Mouse (Mus musculus) adrenal gland, postnatal 36 days (tissue): Measurements from ENCODE around the gene Reps2. TPM values are rescaled to one million over a fixed set of nuclear protein-coding genes. Genes with fewer than 3 reads are reported as not detected.

Experiments used
- DNase-seq, 2 experiments: peaks; one replicate each; pipeline ENCODE4 v3.0.0; 2021; ENCODE audit warnings: mixed read lengths in 1 of 2
- total RNA-seq, 2 experiments: library from RNA; stranded (reverse); gene quantifications; 2 replicates each; pipeline ENCODE4 v1.2.3; 2021

Gene Reps2
- total RNA-seq, 2 experiments from 2014 or later = 4.5 TPM

- DNase-seq = no peak
Measured at GRCm38 (mm10) chrX:162488630-162489029, 154.8 kb downstream of the Reps2 start.

DNA sequence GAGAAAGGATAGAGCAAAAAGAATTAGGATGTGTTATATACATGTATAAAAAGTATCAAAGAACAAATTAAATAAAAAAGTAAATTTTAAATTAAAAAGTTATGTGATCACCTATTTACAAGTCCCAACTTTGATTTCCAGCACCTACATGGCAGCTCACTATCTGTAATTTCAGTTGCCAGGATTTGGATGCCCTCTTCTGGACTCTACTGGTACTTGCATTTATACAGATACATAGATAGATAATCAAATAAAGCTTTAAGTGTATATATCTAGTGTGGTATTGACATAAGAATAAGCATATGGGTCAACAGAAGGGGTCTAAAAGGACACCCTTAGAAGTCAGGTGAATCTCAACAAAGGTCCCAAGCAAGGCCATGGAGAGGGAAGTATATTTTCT is 155.7 kb downstream of the Reps2 start:
- no peak for DNase-seq

DNA sequence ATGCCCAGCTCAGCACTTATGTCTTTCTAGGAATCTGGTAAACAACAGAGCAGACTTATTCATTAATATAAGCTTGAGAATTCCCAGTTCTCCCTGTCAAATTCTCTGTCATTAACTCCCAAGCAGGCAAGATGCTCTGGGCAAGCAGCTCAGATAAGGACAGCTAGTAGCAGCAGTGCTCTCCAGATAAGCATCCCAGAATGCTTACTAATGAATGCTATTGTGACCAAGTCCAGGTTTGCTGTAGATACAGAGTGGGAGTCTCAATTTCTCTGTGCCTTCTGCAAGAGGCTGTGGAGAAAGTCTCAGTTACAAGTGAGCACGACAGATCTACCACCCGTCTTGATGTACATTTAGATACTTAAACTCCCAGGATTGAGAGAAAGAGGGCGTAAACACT is 173.2 kb downstream of the Reps2 start:
- no peak for DNase-seq

DNA sequence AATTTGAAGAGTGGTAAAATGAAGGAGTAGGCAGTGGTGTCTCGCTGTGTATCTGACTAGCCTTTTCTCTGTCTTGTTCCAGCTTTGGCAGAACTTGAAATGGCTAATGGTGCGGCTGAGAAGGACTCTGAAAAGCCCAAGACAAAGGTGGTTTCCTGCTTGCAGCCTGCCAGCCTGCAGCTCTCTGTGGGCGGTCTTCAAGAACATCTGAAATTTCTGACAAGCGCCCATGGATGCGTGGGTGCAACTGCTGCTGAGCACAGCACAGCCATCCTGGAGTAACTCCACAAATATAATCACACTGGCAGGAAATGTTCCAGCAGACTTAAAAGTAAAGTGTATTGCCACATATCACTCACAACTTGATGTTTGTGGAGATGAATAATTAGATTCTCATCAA is 181.3 kb downstream of the Reps2 start:
- DNase-seq = no peak

- DNase-seq = no peak
Measured at GRCm38 (mm10) chrX:162456445-162456844, 187.0 kb downstream of the Reps2 start.

DNA sequence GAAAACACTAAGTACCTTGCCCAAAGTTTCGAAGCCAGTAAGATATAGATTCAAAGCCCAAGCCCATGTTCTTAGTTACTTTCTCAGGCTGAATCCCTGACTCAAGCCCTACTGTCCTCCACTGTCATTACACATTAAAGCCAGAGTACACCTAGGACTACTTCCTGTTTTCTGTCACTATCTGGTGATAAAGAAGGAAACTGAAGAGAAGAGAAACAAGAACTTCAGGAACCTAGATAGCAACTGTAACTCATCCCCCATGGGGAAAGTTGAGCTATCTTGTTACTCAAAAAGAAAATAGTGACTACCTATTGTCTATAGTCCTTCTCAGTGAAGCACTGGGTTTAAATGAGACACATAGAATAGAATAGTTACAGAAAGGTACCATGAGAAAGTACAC is 188.1 kb downstream of the Reps2 start:
- no peak for DNase-seq

GRCm38 (mm10) chrX:162453821-162454402 is 189.5 kb downstream of the Reps2 start:
- no peak for DNase-seq

- no peak for DNase-seq
Measured at GRCm38 (mm10) chrX:162452642-162453041, 190.8 kb downstream of the Reps2 start.

- DNase-seq = no peak
Measured at GRCm38 (mm10) chrX:162447974-162448373, 195.5 kb downstream of the Reps2 start.

GRCm38 (mm10) chrX:162446678-162447318 is 196.7 kb downstream of the Reps2 start:
- no peak for DNase-seq

DNA sequence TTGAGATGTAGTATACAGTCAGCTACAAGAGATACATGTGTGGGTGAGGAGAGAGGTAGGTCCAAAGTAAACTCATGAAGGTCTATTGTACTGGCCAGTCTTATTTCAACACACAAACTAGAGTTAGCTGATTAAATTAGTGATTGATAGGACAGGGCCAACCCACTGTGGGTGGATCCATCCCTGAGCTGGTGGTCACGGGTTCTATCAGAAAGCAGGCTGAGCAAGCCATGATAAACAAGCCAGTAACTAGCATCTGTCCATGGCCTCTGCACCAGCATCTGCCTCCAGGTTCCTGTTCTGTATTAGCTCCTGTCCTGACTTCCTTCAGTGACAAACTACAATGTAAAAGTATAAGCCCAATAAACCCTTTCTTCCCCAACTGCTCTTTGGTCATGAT is 200.1 kb downstream of the Reps2 start:
- no peak for DNase-seq

DNA sequence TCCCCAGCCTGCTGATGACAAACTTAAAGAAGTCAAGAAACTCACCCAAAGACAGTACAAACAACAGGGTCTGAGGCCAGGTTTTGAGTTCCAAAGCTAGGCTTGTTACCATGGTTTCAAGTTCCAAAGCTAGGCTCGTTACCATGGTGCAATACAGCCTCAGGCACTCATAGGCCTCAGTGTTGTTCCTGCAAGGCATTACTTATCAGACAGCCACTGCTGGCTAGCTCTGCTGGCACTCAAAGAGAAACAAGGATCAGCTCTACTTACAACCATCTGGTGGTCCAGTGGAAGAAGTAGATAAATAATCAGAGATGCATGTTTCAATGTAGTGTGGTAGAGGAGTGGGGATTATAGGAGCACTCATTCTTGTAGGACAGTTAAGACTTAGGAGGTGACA is 200.5 kb downstream of the Reps2 start:
- DNase-seq = no peak

DNA sequence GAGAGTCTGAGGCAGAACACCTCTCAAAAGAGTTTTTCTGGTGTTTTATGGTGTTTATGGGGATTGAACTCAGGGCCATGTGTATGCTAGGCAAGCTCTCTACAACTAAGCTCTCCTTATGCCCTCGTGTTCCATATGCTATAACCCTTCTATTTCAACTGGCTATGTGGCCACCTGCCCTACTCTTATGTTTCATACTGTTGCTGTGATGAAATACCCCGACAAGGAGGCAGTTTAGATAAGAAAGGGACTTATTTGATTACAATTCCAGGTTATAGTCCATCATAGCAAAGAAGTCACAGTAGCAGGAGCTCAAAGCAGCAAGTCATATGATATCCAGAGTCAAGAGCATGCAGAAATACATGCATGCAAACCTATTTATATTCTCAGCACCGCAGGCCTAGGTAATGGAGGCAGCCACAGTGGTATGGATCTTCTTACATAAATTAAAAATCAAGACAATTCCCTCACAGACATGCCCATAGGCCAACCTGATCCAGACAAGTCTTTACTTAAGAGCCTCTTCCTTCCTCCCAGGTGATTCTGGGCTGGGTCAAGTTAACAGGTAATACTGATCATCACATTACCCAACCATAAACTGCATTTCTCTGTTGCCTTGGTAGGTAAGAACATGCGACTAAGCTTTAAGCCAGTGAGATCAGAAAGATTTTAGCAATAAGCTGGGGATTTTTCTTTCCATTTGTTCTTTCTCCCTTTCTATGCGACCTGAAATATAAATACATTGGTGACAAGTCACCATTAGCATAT is 210.5 kb downstream of the Reps2 start:
- no peak for DNase-seq

DNA sequence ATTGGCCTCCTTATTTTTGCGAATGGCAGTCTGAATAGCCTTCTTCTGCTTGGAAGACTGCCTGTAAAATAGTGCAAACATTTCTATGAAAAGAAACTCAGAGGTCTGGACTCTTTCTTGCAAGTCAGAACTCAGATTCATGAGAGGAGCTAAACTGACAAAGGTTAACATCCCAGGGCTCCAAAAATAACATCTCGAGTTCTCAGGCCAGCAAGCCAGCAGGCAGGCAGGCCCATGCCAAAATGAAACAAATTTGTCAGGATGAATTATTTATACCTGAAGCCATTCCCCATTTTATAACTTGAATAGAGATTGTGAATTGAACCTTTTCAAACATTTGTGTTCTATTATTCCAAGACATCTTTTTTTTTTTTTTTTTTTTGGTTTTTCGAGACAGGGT is 215.8 kb downstream of the Reps2 start:
- no peak for DNase-seq

GRCm38 (mm10) chrX:162419431-162419830 is 224.0 kb downstream of the Reps2 start:
- no peak for DNase-seq

GRCm38 (mm10) chrX:162413124-162413523 is 230.3 kb downstream of the Reps2 start:
- no peak for DNase-seq

GRCm38 (mm10) chrX:162407291-162407690 is 236.2 kb downstream of the Reps2 start:
- no peak for DNase-seq

DNA sequence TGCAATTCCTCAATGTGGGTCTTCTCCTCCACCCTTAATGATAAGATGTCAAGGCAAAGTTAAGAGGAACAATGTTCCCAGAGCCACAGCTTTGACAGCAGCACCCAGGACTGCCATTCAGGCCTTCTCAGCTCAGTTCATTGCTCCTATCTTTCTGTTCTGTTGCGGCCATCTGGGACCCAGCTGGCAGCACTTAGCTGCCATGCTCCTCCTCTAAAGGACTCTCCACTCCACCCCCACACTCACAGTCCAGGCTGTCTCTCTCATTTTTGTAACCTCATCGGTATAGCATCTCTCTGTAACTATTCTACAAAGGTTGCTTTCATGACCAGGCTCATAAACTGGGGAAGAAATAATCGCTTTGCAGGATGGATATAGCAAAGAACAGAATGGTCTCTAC is 241.0 kb downstream of the Reps2 start:
- DNase-seq = no peak

DNA sequence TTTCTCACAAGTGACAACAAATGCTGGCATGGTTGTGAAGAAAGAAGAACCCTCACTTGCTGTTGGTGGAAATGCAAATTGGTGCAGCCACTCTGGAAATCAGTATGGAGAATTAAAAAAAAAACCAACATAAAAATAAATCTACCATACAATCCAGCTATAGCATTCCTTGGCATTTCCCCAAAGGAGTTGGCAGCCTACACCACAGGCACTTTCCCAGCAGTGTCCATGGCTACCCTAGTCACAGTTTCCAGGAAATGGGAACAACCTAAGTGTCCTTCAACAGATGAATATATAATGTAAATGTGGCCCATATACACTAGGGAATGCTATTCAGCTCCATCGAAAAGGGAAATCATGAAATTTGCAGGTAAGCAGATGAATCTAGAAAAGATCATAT is 262.7 kb downstream of the Reps2 start:
- no peak for DNase-seq

DNA sequence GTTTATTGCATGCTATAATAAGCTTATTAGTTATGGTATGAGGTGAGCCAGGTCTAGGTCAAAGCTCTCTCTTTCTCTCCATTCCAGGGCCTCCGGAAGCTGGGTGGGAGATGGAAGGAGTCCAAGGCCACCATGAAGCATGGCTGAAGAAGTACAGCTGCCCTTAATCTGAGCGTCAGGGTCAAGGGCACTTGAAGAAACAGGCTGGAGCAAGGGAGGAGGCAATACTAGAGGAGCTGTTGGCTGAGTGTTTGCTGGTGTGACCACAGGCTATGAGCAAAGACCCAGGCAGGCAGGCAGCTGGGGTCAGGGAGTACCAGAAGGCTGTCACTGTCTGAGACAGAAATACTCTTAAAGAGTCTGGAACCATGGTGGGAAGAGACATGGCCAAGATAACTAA is 280.2 kb downstream of the Reps2 start:
- DNase-seq = peak; percentile 2 to 14
